Mouse (Mus musculus): ENCODE data around the gene Ndufb4. TPM values are rescaled to one million over a fixed set of nuclear protein-coding genes. Genes with fewer than 3 reads are reported as not detected.

Gene Ndufb4
- total RNA-seq, 2 experiments from 2014 or later: 68.5 to 69.7 TPM

- no peak overlapping the region for H3K4me3 ChIP-seq
- intact Hi-C loops (cut with DNase I): loop anchor here (2.0 kb wide), 1 partner anchor 23 kb away; the partner anchor contains the start of gene Ndufb4
- DNase-seq (ENCODE audit: extremely low spot score in 1 of 2, low spot score in 2 of 2): no peak
- H3K27ac ChIP-seq: no peak overlapping the region; the same call in 1 of the 2 replicates
- TF ChIP-seq CTCF (IDR thresholded peaks at IDR 0.05): no peak
Measured at GRCm38 (mm10) chr16:37677586-37677985, 23.3 kb upstream of the Ndufb4 start.

- no peak for TF ChIP-seq CTCF (IDR thresholded peaks at IDR 0.05)
- intact Hi-C loops (cut with DNase I): loop anchor here (2.0 kb wide), 1 partner anchor 22 kb away; the partner anchor contains the start of gene Ndufb4
- Histone ChIP-seq H3K27ac (peak overlapping the region; percentile 47; the same call in 1 of the 2 replicates), H3K4me3 (no peak overlapping the region)
- no peak for DNase-seq (ENCODE audit: extremely low spot score in 1 of 2, low spot score in 2 of 2)
Measured at GRCm38 (mm10) chr16:37676677-37677072, 22.4 kb upstream of the Ndufb4 start.

- 0 out of 2 replicates have a peak overlapping the region, but pooled peaks have one; percentile 17 for H3K4me3 ChIP-seq
- peak; percentile 54 to 56 for DNase-seq (ENCODE audit: extremely low spot score in 1 of 2, low spot score in 2 of 2)
- no peak for TF ChIP-seq CTCF (IDR thresholded peaks at IDR 0.05)
- intact Hi-C loops (cut with DNase I): loop anchor here (2.0 kb wide), 1 partner anchor 21 kb away; the partner anchor contains the start of gene Ndufb4
- H3K27ac ChIP-seq: peak overlapping the region; percentile 86
Measured at GRCm38 (mm10) chr16:37676024-37676676, 21.9 kb upstream of the Ndufb4 start.

- intact Hi-C loops (cut with DNase I): no loop called here
- no peak for TF ChIP-seq CTCF (IDR thresholded peaks at IDR 0.05)
- no peak for DNase-seq (ENCODE audit: extremely low spot score in 1 of 2, low spot score in 2 of 2)
- Histone ChIP-seq H3K4me3 (no peak overlapping the region), H3K27ac (peak overlapping the region; percentile 86)
Measured at GRCm38 (mm10) chr16:37675326-37675725, 21.1 kb upstream of the Ndufb4 start.

- DNase-seq (ENCODE audit: extremely low spot score in 1 of 2, low spot score in 2 of 2): no peak
- TF ChIP-seq CTCF (IDR thresholded peaks at IDR 0.05): no peak
- intact Hi-C loops (cut with DNase I): no loop called here
- Histone ChIP-seq H3K4me3 (no peak overlapping the region), H3K27ac (no peak overlapping the region)
Measured at GRCm38 (mm10) chr16:37670666-37671283, 16.5 kb upstream of the Ndufb4 start.

- intact Hi-C loops (cut with DNase I): no loop called here
- no peak for TF ChIP-seq CTCF (IDR thresholded peaks at IDR 0.05)
Measured at GRCm38 (mm10) chr16:37665394-37665935, 11.2 kb upstream of the Ndufb4 start.

GRCm38 (mm10) chr16:37663643-37664459 lies 9.6 kb upstream of the Ndufb4 start:
- intact Hi-C loops (cut with DNase I): no loop called here
- H3K27ac ChIP-seq: no peak overlapping the region; the same call in 1 of the 2 replicates
- no peak for TF ChIP-seq CTCF (IDR thresholded peaks at IDR 0.05)
- H3K4me3 ChIP-seq: no peak overlapping the region
- no peak for DNase-seq (ENCODE audit: extremely low spot score in 1 of 2, low spot score in 2 of 2)

More at GRCm38 (mm10) chr16:37665394-37665935, 11.2 kb upstream of the Ndufb4 start:
- no peak for DNase-seq (ENCODE audit: extremely low spot score in 1 of 2, low spot score in 2 of 2)
- Histone ChIP-seq H3K4me3 (no peak overlapping the region), H3K27ac (no peak overlapping the region)

GRCm38 (mm10) chr16:37656796-37657195 lies 2.5 kb upstream of the Ndufb4 start:
- no peak for TF ChIP-seq CTCF (IDR thresholded peaks at IDR 0.05)
- no peak for DNase-seq (ENCODE audit: extremely low spot score in 1 of 2, low spot score in 2 of 2)
- Histone ChIP-seq H3K27ac (no peak overlapping the region), H3K4me3 (no peak overlapping the region)
- intact Hi-C loops (cut with DNase I): no loop called here

GRCm38 (mm10) chr16:37655756-37656347 lies 1.6 kb upstream of the Ndufb4 start:
- no peak for DNase-seq (ENCODE audit: extremely low spot score in 1 of 2, low spot score in 2 of 2)
- H3K27ac ChIP-seq: no peak overlapping the region
- no peak for TF ChIP-seq CTCF (IDR thresholded peaks at IDR 0.05)
- intact Hi-C loops (cut with DNase I): loop anchor here (2.0 kb wide), 1 partner anchor 21 kb away; no protein-coding TSS in a partner anchor
- no peak overlapping the region for H3K4me3 ChIP-seq

- no peak for TF ChIP-seq CTCF (IDR thresholded peaks at IDR 0.05)
- peak overlapping the region; percentile 86 for H3K27ac ChIP-seq
- H3K4me3 ChIP-seq: peak overlapping the region; percentile 31
- no peak for DNase-seq (ENCODE audit: extremely low spot score in 1 of 2, low spot score in 2 of 2)
- intact Hi-C loops (cut with DNase I): loop anchor here (2.0 to 5.0 kb wide), 2 partner anchors 22 to 118 kb away; partner anchors contain the start of genes Gtf2e1 and Rabl3
Measured at GRCm38 (mm10) chr16:37654831-37655455, 690 bp upstream of the Ndufb4 start.
